Mouse (Mus musculus) left cerebral cortex, adult 18-20 months (tissue): Measurements from ENCODE around the gene Olfr432. TPM values are rescaled to one million over a fixed set of nuclear protein-coding genes. Genes with fewer than 3 reads are reported as not detected.
"Not testable (repeated sequence)": the region's sequence is repeated elsewhere in the genome, so short reads cannot be mapped to it uniquely, and the experiment has no call there.

Experiments used
- DNase-seq, 2 experiments: peaks; one replicate each; pipeline ENCODE4 v3.0.0; 2021 to 2022; ENCODE audit warnings: low spot score in 2 of 2, mixed read lengths in 1 of 2
- long read RNA-seq, 2 experiments: library from polyadenylated mRNA; stranded (forward); transcript quantifications; one replicate each; pipeline ENCODE4 v2.0.0; 2021
- total RNA-seq, 2 experiments: library from RNA; stranded (reverse); gene quantifications; 2 replicates each; pipeline ENCODE4 v1.2.3; 2021

The Olfr432 gene
- total RNA-seq: not detected
- long read RNA-seq, experiment 1: 0 reads
- long read RNA-seq, experiment 2: 0 reads

DNA sequence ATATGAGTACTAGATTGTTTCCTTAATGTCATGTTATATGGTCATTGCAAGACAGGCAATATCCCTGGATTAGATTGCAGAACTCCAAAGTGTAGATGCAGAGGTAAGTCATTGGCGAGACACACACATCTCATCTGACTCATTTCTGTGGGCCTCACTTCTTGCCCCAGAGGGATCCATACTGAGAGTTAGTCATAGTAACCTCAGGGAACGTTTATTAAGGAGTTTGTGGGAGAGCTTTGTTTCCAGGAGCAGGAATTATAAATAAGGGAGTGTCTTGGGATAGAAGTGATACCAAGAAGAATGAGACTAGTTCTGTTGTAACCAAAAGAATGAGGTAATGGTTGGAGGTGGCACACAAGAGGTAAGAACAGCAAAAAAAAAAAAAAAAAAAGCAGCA, at the start of gene Olfr432:
Gene Olfr432, plus strand, starts transcription at position 313 of the 400 bp plus-strand sequence.
- no peak for DNase-seq

DNA sequence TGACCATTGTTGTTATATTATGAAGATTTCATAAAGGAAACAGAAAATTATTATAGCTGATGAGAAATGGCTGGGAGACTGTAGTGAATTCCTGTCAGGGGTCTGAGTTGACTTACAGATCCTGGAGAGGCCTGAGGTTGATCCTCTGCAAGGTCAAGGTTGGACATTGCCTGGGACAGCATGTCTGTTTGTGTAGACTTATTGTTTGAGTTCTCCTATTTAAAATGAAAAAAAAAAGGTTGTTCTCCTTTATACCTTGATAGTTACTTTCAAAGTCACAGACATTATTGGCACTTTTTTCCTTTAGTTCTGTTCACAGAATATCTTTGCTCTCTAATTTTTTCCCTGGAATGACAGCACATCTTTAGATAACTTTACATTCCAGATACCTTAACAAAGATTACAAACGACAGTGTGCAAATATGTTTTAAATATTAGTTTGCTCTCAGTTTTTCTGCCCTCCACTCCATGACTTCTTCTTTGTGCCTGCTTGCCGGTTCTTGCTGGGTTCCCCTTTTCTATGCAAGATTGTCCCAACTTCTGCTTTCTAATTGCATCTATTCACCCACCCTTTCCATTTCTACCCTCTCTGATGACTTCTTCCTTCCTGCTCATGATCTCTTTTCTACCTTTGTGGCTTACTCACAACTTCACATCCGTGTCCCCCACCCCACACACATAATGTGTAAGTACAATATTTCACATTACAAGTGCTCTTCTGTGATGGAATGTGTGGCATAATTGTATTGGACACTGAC, 44.5 kb upstream of the Olfr432 start:
- not testable (repeated sequence) for DNase-seq

DNA sequence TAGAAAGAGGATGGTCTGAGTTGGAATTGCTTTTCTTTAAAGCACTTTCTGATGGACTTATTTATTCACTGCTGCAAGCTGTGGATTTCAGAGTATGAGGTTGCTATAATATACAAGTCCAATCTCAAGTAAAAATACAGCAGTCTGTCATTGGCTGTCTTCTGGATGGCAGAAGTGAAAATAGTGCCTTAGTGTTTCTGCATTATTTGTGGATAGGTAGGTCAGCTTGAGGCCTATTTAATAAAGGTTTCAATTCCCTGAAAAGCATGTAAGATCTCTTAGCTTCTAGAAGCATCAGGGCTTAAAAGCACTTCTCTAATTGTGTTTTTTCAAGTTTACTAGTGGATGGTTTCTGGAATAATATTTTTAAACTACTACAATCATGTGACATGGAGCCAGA, 42.0 kb upstream of the Olfr432 start:
- DNase-seq: not testable (repeated sequence)

DNA sequence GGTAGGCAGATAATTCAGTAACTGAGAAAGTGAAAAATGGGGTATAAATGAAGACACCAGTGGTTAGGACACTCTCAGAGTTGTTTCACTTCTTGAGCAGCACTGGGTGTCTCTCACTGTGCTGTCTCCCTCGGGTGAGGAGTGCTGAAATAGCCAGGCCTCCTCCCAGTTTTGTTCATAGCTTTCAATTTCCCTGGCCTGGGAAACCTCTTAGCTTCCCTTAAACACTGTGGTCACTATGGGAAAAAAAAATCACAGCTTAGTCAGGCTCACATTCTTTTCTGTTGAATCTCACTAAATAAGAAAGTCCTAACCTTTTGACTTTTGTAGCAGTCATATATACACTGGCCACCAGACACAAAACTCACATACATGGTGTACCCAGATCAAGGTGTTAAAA, 17.3 kb upstream of the Olfr432 start, which contains the start of gene Ifi205:
Gene Ifi205, minus strand, starts transcription at position 113 of the 400 bp plus-strand sequence.
- DNase-seq: no peak

DNA sequence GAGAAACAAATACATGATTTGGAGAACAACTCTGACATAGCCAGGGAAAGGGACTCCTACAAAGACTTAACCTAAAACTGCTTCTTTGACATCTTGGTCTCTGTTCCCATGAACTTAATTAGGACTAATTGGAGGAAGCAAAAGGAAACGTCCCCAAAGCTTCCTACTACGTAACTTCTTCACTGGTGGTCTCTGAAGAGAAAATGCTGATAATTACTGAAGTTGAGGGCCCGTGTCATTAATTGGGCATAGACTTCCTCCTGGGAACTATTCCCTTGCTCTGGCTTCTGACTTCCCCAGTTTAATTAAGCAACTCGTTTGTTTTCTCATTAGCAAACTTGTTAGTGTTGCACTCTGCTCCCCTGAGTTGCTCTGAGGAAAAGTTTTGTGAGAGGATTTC, 13.2 kb upstream of the Olfr432 start:
- no peak for DNase-seq

DNA sequence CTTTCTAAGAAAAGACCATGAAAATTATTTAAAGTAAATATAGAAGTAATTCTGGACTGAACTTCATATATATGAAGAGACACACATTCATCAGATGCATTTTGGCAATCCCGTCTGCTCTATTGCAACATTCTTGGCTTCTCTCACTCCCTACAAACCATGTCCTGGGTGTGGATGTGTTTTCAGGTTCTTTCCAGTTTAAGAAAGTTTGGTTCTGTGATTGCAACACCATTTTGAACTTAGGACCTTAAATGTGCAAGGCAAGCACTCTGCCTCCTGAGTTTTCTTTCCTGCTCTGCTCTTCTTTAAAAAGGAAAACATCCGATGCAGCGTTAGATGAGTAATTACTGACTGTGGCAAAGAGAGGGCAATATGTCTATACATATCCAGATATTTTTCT, 10.5 kb upstream of the Olfr432 start:
- no peak for DNase-seq

DNA sequence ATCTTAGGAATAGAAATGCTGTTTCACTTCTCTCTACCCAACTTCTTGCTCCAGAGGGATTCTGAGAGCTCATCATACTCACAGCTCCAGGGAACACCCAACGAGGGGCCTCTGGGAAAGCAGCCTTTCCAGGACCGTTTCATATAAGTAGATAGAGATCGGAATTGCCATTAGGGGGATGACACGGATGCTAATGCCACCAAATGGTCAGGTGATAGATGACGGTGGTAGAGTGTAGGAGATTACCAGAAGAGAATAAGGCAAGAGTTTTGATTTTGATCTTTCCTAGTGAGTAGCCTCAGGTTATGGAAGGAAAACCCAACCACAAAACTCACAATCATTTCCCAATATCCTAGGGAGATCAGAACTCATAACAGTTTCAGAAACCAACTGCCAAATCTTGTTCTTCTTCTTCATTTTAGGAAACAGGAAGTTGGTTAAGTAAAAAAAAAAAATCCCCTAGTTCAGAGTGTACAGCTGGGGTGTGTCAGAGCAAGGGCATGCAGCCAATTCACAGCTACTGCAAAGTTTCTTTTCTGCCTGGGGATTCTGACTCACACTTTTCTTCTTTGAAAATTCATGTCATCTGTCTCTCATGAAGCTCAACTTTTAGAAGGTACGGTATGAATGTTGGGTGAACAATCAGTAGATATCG, 8.4 kb upstream of the Olfr432 start, which contains the start of gene Olfr433:
Gene Olfr433, plus strand, starts transcription at position 183 of the 655 bp plus-strand sequence.
- DNase-seq: peak in 1 of 2 experiments; percentile 5

DNA sequence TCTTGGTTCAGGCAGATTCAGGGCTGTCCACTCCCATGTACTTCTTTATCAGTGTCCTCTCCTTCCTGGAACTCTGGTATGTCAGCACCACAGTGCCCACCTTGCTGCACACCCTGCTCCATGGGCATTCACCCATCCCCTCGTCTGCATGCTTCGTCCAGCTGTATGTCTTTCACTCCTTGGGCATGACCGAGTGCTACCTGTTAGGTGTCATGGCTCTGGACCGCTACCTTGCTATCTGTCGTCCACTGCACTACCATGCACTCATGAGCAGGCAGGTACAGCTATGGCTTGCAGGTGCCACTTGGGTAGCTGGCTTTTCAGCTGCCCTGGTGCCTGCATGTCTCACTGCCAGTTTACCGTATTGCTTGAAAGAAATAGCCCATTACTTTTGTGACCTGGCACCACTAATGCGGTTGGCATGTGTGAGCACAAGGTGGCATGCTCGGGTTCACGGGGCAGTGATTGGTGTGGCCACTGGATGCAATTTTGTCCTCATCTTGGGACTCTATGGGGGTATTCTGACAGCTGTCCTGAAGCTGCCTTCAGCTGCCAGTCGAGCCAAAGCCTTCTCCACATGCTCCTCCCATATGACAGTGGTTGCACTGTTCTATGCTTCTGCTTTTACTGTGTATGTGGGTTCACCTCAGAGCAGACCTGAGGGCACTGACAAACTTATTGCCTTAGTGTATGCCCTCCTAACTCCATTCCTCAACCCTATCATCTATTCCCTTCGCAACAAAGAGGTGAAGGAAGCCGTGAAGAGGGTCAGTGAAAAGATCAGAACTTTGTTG, 6.7 kb upstream of the Olfr432 start:
- not testable (repeated sequence) for DNase-seq

DNA sequence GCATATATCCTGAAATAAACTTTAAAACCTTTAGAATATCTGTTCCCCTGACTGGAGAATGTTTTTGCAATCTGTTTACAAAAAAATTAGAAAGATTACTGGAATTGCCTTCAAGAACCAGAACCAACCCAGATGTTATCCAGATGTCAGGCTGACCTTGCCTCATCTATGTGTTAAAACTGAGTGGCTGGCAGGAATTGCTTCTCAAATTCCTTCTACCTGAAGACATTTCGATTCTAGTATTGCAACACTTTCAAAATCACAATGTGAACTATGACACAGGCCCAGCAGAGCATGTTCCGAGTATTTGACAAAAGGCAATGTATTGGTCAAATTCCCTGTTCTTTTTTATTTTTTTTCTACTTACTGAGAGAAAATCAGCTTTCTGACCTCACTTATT, 4.6 kb upstream of the Olfr432 start:
- no peak for DNase-seq

DNA sequence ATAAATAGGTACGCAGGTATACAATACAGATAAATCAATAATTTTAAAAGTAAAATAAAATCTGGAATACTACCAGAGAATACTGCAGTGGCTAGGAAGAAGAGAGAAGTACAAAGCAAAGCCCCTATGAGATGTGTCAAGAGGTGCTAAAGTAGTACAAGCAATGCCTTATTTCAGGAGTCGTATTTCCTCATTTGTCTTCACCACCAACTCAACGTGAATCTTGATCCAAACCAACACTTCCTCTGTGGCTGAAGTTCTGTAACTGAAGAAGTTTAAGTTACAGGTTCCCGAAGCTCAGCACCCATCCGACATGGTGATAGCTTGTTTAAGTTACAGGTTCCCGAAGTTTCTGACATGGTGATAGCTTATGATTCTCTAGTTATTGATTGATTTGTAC, 778 bp upstream of the Olfr432 start:
- DNase-seq: not testable (repeated sequence)

DNA sequence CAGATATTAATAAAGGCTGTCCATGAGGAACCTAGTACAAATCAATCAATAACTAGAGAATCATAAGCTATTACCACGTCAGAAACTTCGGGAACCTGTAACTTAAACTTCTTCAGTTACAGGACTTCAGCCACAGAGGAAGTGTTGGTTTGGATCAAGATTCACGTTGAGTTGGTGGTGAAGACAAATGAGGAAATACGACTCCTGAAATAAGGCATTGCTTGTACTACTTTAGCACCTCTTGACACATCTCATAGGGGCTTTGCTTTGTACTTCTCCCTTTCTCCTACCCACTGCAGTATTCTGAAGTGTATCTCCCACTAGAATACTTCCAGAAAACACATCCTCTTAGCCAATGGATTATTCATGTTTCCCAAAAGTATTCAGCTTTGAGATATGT, 352 bp downstream of the Olfr432 start:
- DNase-seq: not testable (repeated sequence)

DNA sequence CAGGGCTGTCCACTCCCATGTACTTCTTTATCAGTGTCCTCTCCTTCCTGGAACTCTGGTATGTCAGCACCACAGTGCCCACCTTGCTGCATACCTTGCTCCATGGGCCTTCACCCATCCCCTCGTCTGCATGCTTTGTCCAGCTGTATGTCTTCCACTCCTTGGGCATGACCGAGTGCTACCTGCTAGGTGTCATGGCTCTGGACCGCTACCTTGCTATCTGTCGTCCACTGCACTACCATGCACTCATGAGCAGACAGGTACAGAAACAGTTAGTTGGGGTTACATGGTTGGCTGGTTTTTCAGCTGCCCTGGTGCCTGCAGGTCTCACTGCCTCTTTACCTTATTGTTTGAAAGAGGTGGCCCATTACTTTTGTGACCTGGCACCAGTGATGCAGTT, 1.5 kb downstream of the Olfr432 start:
- DNase-seq: no peak

DNA sequence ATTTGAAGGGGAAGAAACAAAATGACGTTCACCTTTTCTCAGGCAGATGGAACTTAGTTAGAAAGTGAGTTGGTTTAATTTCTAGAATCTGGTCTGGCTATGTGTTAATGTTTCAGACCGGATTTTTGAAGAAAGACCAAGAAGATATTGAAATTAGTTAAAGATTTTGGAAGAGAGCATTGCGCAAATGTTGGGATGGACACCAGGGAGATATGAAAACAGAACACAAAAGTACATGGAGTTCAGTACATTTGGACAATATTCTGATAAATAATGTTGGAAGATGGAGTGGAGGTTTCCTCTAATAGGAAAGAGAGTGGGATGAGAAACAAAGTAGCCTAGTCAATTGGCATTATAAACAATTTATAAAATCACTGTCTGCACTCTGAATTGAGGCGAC, 2.5 kb downstream of the Olfr432 start:
- DNase-seq: no peak

DNA sequence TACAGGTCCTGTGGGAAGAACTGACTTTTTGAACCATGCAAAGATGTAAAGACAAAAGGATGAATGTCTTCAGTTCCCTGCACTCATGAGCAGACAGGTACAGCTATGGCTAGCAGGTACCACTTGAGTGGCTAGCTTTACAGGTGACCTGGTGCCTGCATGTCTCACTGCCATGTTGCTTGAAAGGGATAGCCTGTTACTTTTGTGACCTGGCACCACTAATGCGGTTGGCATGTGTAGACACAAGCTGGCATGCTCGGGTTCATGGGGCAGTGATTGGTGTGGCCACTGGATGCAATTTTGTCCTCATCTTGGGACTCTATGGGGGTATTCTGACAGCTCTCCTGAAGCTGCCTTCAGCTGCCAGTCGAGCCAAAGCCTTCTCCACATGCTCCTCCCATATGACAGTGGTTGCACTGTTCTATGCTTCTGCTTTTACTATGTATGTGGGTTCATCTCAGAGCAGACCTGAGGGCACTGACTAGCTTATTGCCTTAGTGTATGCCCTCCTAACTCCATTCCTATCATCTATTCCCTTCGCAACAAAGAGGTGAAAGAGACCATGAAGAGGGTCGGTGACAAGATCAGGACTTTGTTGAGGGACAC, 3.0 kb downstream of the Olfr432 start:
- DNase-seq: no peak

DNA sequence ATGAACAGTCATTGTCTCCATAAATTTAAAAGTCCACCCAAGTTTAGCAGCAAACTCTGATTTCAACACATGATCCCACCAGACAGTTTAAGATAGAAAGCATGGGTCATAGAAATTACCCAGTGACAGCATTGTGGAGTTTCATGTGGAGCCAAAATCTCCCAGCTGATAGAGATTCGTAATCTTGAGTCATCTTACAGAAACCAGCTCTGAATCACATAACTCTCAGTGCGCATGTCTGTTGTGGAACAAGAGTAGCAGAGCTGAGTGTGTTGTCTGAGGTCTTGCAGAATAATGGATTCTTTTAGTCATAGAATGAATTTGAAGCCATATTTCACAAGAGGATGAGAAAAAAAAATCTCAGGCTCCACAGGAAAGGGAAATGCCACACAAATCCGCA, 4.0 kb downstream of the Olfr432 start:
- no peak for DNase-seq

DNA sequence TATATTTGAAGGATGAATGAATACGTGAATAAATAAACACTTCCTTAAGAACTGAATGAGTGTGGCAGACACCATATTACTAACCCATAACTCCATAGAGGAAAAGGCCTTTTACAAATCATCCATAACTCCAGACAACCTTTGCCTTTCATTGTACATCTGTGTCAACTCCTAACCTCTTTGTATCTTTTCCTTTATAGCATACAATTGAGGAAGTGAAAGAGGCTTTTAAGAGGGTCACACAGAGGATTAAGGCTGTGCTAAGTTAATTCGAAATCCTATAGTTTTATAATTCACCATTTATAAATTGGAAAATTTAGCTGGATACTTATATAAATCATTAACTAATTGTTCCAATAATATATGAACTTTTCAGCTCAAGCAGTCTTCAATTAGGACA, 6.2 kb downstream of the Olfr432 start:
- no peak for DNase-seq

DNA sequence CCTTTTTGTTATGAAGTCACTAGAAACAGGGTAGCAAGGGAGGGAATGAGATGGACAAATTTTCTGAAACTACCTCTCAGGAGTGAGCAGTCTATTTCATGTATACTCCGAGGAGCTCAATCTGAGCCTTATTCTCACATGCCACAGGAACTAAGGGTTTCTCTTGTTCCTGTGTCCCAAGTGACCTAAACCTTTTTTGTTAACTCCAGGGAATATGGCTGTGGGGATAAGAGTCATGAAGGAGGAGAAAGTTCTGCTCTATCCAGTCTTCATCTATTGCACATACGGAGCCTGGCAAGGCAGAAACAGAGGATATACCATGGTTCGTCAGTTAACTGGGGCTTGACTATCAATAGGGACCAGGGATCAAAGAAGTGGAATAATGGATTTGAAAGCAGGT, 17.3 kb downstream of the Olfr432 start, which contains the start of gene Olfr430:
Gene Olfr430, plus strand, starts transcription at position 301 of the 400 bp plus-strand sequence.
- DNase-seq: no peak

DNA sequence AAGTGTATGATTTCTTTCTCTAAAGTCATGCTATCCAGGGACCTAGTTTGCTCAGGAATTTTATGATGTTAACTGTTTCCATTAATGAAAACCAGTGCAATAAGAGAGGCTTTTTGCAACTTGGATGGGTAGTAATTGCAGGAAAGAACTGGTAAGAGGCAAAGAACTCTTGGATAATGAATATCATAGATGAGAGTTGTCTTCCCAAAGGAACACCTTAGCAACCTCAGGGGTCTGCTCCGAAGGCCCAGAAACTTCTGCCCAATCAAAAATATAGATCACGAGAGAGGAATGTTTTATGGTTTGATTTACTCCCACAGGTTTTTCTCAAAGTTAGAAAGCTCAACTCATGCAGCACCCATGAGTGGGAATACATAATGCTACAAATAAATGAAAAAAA, 35.0 kb downstream of the Olfr432 start, which contains the start of gene Olfr429:
Gene Olfr429, plus strand, starts transcription at position 301 of the 400 bp plus-strand sequence.
- no peak for DNase-seq

DNA sequence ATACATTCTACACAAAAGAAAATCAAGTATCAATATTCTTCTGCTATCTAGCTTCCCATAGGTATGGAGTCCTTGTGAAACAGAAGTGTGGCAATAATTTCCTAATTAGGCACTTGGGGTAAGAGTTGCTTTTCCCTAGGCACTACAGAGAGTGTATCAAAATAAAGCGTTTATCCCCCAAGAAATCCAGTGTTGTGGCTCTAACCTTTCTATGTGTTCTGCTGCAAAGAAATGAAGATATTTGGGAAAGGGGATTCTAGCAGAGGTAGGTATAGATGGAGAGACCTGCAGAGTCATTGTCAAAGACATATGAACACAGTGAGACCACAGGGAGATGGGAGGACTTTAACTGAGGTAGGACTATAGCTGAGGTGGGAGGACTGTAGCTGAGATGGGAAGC, 47.6 kb downstream of the Olfr432 start, which contains the start of gene Olfr427:
Gene Olfr427, plus strand, starts transcription at position 301 of the 400 bp plus-strand sequence.
- DNase-seq: no peak

DNA sequence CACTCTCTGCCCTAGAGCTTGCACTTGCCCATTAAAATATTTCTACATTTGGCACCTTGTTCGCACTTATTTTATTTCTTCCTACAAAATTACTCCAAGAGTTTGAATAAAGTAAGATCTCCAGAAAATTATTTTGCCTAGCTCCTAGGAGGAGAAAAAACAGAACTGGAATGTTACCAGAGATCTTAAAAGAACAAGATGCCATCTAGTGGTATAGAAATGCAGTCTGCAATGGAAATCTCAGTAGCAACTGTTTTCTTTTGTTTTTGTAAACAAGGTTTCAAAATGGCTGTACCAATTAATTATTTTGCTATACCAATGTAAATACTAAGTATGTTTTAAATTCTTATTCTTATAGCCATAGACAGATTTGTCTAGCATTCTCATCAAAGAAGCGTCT, 54.7 kb downstream of the Olfr432 start:
- DNase-seq: no peak
